Mouse (Mus musculus) liver, embryonic 14.5 days (tissue): ENCODE results near the gene F13b. TPM values are rescaled to one million over a fixed set of nuclear protein-coding genes. Genes with fewer than 3 reads are reported as not detected.

Experiments
- ATAC-seq: fragments of 200-750 bp; cut with Nextera tagmentation; 2 replicates; pipeline ENCODE4 v1.8.0; 2017; ENCODE audit warnings: moderate number of reproducible peaks, mild to moderate bottlenecking, moderate library complexity; ENCODE audit not compliant: insufficient read depth
- DNase-seq, 3 experiments: peaks; one replicate each; pipeline ENCODE4 v3.0.0-alpha.2; 2012 to 2013; ENCODE audit warnings: low read depth in 3 of 3, low spot score in 3 of 3
- H3K27ac ChIP-seq: fragments of 300-500 bp; sonication (generic); 2 replicates; pipeline ENCODE4 v1.5.1; 2014; ENCODE audit warnings: moderate library complexity, mild to moderate bottlenecking, control low read depth, inconsistent platforms
- H3K27me3 ChIP-seq: fragments of 300-500 bp; sonication (generic); 2 replicates; pipeline ENCODE4 v1.6.1; 2014; ENCODE audit warnings: mild to moderate bottlenecking, low read length, moderate library complexity; ENCODE audit not compliant: control insufficient read depth, insufficient read depth
- H3K36me3 ChIP-seq: fragments of 300-500 bp; sonication (generic); replicated peaks from 2 replicates; pipeline ENCODE4 v1.6.1; 2014; ENCODE audit warnings: low read depth; ENCODE audit not compliant: control insufficient read depth, insufficient read depth
- H3K4me1 ChIP-seq, 2 experiments: fragments of 200-500 bp in 1 of 2; fragments of 300-500 bp in 1 of 2; sonication (generic) in 1 of 2; replicated peaks; 2 replicates each; pipeline ENCODE4 v1.6.1; 2012 to 2014; ENCODE audit warnings: antibody characterized with exemption in 1 of 2, inconsistent platforms in 1 of 2, low read length in 1 of 2; ENCODE audit not compliant: control insufficient read depth in 2 of 2, insufficient read depth in 2 of 2
- H3K4me2 ChIP-seq: fragments of 300-500 bp; sonication (generic); 2 replicates; pipeline ENCODE4 v1.6.1; 2014; ENCODE audit warnings: low read depth, mild to moderate bottlenecking, control low read depth, moderate library complexity
- H3K4me3 ChIP-seq, 2 experiments: fragments of 200-500 bp in 1 of 2; fragments of 300-500 bp in 1 of 2; sonication (generic) in 1 of 2; 2 replicates each; pipeline ENCODE4 v1.5.1; 2012 to 2014; ENCODE audit warnings: low read depth in 2 of 2, low read length in 2 of 2, mild to moderate bottlenecking in 2 of 2, control low read depth in 1 of 2, inconsistent platforms in 1 of 2, moderate library complexity in 1 of 2; ENCODE audit not compliant: insufficient read depth in 1 of 2
- H3K9ac ChIP-seq: fragments of 300-500 bp; sonication (generic); replicated peaks from 2 replicates; pipeline ENCODE4 v1.6.1; 2014; ENCODE audit warnings: mild to moderate bottlenecking, control low read depth, moderate library complexity
- H3K9me3 ChIP-seq: fragments of 300-500 bp; sonication (generic); 2 replicates; pipeline ENCODE4 v1.6.1; 2016; ENCODE audit warnings: low read length, mixed read lengths; ENCODE audit not compliant: control insufficient read depth
- CTCF ChIP-seq: IDR thresholded peaks from 2 replicates; pipeline ENCODE4 v1.5.1; 2016; ENCODE audit warnings: antibody characterized with exemption, low read depth, control low read depth
- EP300 ChIP-seq: IDR thresholded peaks from 2 replicates; pipeline ENCODE4 v1.6.1; 2016; ENCODE audit warnings: antibody characterized with exemption, low read depth
- WGBS: fragments of 180-500 bp; shearing (Covaris S2); extraction: QIAGEN DNeasy Blood & Tissue Kit; methylation state at CpG from one replicate; pipeline ENCODE4 v1.1.7; 2014; ENCODE audit not compliant: insufficient replicate concordance; 5-methylcytosine and 5-hydroxymethylcytosine counted together
- polyA plus RNA-seq, 2 experiments: library from polyadenylated mRNA; depleted of rRNA in 1 of 2; stranded (reverse) in 1 of 2; unstranded in 1 of 2; fragments of >200 nt; fragmentation: Nextera tagmentation in 1 of 2; extraction: Ambion mirVana in 1 of 2; gene quantifications; 2 replicates each; pipeline versions ENCODE4 v1.2.1 to v1.2.3; 2012 to 2014

Gene F13b
- polyA plus RNA-seq, 2 experiments: 16.1 to 16.7 TPM

GRCm38 (mm10) chr1:139465936-139466335, 35.6 kb upstream of the F13b start:
- Histone ChIP-seq H3K36me3 (peaks cover 71% of the 10 kb centered on the region), H3K27me3 (no peaks in the 10 kb centered on the region), H3K4me2 (0 out of 2 replicates have a peak overlapping the region, but pooled peaks have one; percentile 0), H3K9ac (no peak overlapping the region), H3K9me3 (no peaks in the 10 kb centered on the region), H3K4me1 (peaks cover 0 to 2% of the 10 kb centered on the region in 2 experiments; a peak in 1 of 4 replicates), H3K4me3 (no peak overlapping the region), H3K27ac (no peak overlapping the region)
- peak in 2 of 3 experiments; percentile 7 to 16 for DNase-seq
- ATAC-seq: peak; percentile 82
- TF ChIP-seq EP300: no peak
- TF ChIP-seq CTCF: no peak
- 55% methylated on average over 11 of the region's 11 CpGs for WGBS

GRCm38 (mm10) chr1:139478898-139479297, 22.6 kb upstream of the F13b start:
- Histone ChIP-seq H3K27ac (no peak overlapping the region), H3K9ac (no peak overlapping the region), H3K4me3 (no peak overlapping the region), H3K4me1 (no peaks in the 10 kb centered on the region), H3K36me3 (peaks cover 76% of the 10 kb centered on the region), H3K4me2 (no peak overlapping the region), H3K27me3 (no peaks in the 10 kb centered on the region), H3K9me3 (no peaks in the 10 kb centered on the region)
- TF ChIP-seq EP300 (no peak), CTCF (no peak)
- ATAC-seq (no peak), DNase-seq (no peak)
- WGBS: 90% methylated on average over 11 of the region's 11 CpGs

DNA sequence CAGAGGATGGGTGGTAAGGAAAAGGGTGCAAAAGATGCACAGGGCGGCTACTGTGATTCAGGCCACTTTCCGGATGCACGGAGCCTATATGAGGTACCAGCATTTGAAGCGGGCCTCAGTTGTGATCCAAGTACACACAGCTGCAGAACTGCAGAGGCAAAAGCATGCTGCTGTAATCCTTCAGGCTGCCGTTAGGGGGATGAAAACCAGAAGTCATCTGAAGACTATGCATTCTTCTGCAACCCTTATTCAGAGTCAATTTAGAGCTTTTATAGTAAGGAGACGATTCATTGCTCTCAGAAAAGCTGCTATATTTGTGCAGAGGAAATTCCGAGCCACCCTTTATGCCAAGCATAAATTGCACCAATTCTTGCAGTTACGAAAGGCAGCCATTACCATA, 21.3 kb upstream of the F13b start:
- no peak overlapping the region for H3K9ac ChIP-seq
- 93% methylated on average over 8 of the region's 8 CpGs for WGBS
- TF ChIP-seq EP300: no peak
- no peak for TF ChIP-seq CTCF

DNA sequence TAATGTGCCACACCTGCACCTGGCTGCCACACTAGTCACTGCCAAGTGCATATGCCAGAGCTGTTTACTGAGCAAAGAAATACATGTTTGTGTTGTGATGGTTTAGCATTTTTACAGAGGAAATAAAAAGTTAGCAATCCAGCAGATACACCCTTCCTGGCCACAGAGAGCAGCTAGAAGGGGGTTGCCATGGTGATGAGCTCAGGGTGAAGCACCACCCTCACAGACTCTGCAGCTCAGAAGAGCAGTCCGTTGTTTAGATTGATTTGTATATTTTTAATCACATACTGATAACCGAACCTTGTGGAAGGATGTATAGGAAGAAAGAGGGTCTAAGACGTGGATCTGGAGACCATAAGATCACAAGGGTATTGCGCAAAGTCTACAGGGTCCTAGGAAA, 20.4 kb upstream of the F13b start:
- WGBS: 88% methylated on average over 4 of the region's 4 CpGs
- no peak overlapping the region for H3K9ac ChIP-seq
- no peak for DNase-seq
- H3K4me2 ChIP-seq: no peak overlapping the region
- H3K9me3 ChIP-seq: no peaks in the 10 kb centered on the region
- no peaks in the 10 kb centered on the region for H3K4me1 ChIP-seq
- H3K27ac ChIP-seq: no peak overlapping the region
- TF ChIP-seq CTCF (no peak), EP300 (no peak)
- H3K36me3 ChIP-seq: peaks cover 65% of the 10 kb centered on the region
- ATAC-seq: no peak
- no peaks in the 10 kb centered on the region for H3K27me3 ChIP-seq
- no peak overlapping the region for H3K4me3 ChIP-seq

More for the DNA sequence above, 21.3 kb upstream of the F13b start:
- Histone ChIP-seq H3K4me3 (no peak overlapping the region), H3K27ac (no peak overlapping the region), H3K27me3 (no peaks in the 10 kb centered on the region), H3K9me3 (no peaks in the 10 kb centered on the region), H3K36me3 (peaks cover 67% of the 10 kb centered on the region), H3K4me1 (no peaks in the 10 kb centered on the region), H3K4me2 (no peak overlapping the region)
- DNase-seq: no peak
- no peak for ATAC-seq

DNA sequence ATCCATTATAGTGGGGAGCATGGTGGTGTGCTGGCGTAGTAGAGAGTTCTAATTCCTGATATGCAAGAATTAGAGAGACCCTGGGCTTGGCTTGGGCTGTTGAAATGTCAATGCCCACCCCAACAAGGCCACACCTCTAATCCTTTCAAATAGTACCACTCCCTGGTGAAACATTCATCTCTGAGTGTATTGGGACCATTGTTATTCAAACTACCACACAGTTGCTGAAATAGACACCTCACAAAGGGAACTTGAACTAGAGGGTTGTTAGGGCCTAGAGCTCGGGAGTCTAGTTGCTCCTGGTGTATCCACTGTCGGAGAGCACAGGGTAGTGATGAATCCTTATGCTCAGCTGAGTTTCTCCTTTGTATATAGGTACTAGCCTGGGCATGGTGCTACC, 6.9 kb upstream of the F13b start:
- Histone ChIP-seq H3K4me3 (no peak overlapping the region), H3K9me3 (no peaks in the 10 kb centered on the region), H3K36me3 (peaks cover 34% of the 10 kb centered on the region), H3K27ac (no peak overlapping the region), H3K4me2 (no peak overlapping the region), H3K9ac (no peak overlapping the region), H3K27me3 (no peaks in the 10 kb centered on the region), H3K4me1 (no peaks in the 10 kb centered on the region)
- 79% methylated on average over 3 of the region's 3 CpGs for WGBS
- no peak for TF ChIP-seq EP300
- no peak for TF ChIP-seq CTCF
- DNase-seq: no peak
- ATAC-seq: no peak
